Mouse (Mus musculus) CH12F3 (cell line): ENCODE results near the gene Ms4a4b.
"Not testable (repeated sequence)": the region's sequence is repeated elsewhere in the genome, so short reads cannot be mapped to it uniquely, and the experiment has no call there.

Experiments
- in situ Hi-C: fragments of 300-500 bp; cut with MboI; formaldehyde crosslinking; loops from 2 replicates; pipeline ENCODE4 v1.14.3; 2020; ENCODE audit warnings: low sequenced_read_pairs

Ms4a4b gene

GRCm38 (mm10) chr19:11443338-11443737 lies at the start of gene Ms4a4b:
Gene Ms4a4b (plus strand): TSS chr19:11443553.
- in situ Hi-C loops, result no loop called here

DNA sequence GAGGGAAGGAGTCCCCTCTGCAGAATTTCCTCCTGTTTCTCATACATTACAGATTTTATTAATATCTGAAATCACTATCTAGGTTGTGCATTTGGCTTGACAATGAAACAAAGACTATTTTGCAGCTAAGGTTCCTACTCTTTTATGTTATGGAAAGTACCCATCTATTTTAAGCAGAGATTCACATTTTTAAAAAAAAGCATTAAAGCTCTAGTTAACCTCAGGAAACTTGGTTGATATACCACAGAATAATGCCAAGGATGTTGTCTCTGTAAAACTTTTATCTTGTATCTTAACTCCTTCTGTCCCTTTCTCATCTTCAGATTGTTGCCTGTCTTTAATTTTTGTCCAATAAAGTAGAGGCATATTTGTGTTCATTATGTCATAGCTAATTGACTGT lies 47.6 kb upstream of the Ms4a4b start:
- in situ Hi-C loops, result no loop called here

DNA sequence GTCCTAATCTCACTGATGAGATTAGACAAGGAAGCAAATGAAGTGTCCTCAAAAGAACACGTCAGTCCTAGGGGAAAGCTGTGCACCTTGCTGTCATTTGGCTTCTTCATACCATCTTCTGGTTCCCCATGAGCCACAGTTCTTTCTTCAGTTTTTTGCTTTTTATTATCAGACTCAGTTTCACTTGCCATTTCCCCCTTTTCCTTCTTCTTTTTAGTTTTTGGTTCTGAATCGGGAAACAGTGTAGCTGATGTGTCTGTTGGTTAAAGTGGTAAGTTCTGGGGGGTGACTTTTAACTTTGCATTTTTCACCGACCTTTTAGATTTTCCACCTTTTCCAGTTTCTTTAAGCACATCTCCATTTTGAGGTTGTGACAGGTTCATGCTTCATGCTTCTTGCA lies 38.8 kb upstream of the Ms4a4b start, which contains the start of gene Ms4a4c:
TSS of gene Ms4a4c (plus strand) at position 244 of the 400 bp plus-strand sequence.
- in situ Hi-C loops, result no loop called here

DNA sequence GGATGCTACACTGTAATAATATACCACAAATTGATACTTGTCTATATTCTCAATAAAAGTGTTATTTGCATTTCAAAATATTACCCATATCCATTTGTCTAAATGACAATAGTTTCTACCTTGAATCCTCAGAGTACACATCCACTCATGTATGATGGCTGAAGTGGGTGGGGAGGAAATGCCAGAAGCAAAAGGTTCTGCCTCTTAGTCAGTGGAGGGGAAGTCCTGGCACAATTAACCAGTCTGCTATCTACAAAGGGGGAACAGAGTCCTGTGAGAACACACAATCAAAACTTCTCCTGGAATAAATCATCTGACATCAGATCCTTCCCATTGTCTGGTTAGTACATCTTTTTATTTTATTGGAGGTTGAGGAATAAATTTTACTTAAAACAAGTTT lies 35.9 kb upstream of the Ms4a4b start:
- in situ Hi-C loops, result no loop called here

- in situ Hi-C loops, result no loop called here
Measured at GRCm38 (mm10) chr19:11408591-11408990, 34.8 kb upstream of the Ms4a4b start.

- in situ Hi-C loops, result no loop called here
Measured at GRCm38 (mm10) chr19:11411640-11412039, 31.7 kb upstream of the Ms4a4b start.

DNA sequence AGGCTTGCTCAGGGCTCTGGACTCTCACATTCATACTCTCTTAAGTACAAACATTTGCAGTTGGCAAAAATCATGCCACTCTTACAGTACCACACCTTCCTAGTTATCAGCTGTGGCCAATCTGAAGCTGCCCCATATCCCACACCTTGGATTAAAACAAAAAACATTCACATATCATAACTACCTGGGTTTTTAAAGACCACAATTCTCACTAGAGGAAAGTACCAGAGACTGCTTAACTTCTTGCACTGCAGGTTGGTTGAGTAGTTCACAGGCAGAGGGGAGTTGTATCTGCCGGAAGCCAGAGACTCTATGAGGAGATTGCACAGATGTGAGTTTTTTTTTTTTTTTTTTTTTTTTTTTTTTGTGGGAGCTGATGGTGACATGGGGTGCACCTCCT lies 29.3 kb upstream of the Ms4a4b start:
- in situ Hi-C loops, result no loop called here

GRCm38 (mm10) chr19:11415581-11415980 lies 27.8 kb upstream of the Ms4a4b start:
- in situ Hi-C loops, result no loop called here

DNA sequence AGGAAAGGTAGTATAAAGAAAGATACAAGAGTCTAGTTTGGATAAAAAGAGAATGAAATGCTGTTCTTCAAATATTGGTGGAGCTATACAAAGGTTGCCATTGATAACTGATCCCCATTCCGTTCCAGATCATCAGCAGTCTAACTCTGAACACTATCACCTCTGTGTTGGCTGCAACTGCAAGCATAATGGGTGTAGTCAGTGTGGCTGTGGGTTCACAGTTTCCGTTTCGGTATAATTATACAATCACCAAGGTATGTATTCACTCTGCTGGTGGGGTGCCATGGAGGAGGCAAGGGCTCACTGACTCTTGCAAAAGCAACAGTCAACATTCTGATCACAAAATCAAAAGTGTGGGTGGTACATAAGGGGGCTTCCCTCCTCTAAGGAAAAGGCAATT lies 24.5 kb upstream of the Ms4a4b start:
- in situ Hi-C loops, result not testable (repeated sequence)

- in situ Hi-C loops, result not testable (repeated sequence)
Measured at GRCm38 (mm10) chr19:11431209-11431608, 12.1 kb upstream of the Ms4a4b start.

GRCm38 (mm10) chr19:11435058-11435834 lies 8.1 kb upstream of the Ms4a4b start:
- in situ Hi-C loops, result no loop called here

DNA sequence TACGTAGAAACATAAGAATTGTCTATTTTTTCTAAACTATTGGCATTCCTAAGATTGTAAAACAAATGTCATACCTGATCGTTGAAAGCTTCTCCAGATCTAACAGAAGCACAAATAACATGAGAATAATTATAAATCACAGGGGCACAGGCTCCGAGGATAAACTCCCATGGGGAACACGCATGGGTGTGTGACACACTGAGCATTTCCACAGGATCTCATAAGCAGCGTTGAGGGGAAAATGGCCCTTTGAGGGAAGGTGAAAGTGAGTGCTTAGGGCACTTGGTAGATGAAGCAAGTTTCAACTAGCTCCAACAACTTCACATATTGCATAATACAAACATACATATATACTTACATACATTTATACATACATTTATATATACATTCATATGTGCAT lies 611 bp downstream of the Ms4a4b start:
- in situ Hi-C loops, result no loop called here

DNA sequence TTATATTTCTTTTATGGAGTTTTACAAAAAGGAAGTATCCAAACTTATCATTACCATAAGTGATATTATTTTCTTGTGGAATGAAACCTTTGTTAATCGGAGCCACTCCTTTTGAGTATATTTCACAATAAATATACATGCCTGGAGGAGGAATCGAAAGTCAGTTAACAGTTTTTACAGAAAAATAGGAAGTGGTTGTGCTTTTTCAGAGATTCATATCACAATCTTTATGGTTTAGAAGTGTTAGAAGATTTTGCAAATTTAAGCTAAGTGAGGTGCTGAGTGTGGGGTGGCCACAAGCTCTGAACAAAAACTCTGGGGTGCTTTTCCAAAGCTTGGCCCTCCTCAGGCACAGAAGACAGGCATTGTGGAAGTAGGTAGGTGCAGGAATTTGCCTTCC lies 3.9 kb downstream of the Ms4a4b start:
- in situ Hi-C loops, result no loop called here

DNA sequence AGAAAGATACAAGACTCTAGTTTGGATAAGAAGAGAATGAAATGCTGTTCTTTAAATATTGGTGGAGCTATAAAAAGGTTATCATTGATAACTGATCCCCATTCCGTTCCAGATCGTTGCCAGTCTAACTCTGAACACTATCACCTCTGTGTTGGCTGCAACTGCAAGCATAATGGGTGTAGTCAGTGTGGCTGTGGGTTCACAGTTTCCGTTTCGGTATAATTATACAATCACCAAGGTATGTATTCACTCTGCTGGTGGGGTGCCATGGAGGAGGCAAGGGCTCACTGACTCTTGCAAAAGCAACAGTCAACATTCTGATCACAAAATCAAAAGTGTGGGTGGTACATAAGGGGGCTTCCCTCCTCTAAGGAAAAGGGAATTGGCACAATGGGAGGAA lies 15.7 kb downstream of the Ms4a4b start:
- in situ Hi-C loops, result not testable (repeated sequence)

- in situ Hi-C loops, result not testable (repeated sequence)
Measured at GRCm38 (mm10) chr19:11464795-11465194, 21.4 kb downstream of the Ms4a4b start.

GRCm38 (mm10) chr19:11466471-11466870 lies 23.1 kb downstream of the Ms4a4b start:
- in situ Hi-C loops, result no loop called here

DNA sequence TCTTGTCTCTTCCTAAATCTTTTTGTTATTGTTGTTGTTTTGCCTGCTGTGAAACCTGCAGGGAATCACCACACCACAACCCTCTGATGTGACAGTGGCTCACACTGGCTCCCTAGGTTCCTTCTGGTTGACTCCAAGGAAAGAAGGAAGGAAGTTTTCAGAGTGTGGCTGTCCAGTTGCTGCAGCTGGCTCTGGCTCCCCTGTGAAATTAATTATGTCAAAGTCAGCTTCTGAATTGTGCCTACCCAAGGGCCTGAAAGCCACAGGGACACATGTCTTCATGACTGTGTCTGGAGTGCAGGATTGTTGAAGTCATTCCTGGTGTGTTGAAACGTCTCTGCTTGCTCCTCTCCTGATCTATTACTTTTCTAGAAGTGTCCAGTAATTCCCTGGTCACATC lies 25.0 kb downstream of the Ms4a4b start:
- in situ Hi-C loops, result not testable (repeated sequence)

DNA sequence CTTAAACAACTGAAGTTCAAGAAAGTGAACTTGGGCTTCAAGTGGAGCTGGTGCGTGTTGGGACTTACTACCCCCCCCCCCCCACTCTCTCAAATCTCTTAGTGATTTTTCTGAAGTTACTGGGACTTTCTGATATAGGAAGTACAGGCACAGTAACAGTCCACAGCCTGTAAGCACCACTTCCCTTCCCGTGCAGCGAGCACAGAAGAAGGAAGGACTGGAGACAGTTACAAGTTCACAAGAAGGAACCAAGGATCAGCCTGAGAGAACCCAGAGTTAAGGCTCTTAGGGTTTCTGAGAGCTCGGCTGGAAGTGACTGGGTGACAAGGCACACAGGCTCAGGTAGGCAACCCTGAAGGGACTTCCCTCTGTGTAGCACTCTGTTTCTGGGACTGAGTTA lies 25.9 kb downstream of the Ms4a4b start, which contains the start of gene Ms4a6c:
TSS of gene Ms4a6c (plus strand) at position 152 of the 400 bp plus-strand sequence.
- in situ Hi-C loops, result not testable (repeated sequence)

DNA sequence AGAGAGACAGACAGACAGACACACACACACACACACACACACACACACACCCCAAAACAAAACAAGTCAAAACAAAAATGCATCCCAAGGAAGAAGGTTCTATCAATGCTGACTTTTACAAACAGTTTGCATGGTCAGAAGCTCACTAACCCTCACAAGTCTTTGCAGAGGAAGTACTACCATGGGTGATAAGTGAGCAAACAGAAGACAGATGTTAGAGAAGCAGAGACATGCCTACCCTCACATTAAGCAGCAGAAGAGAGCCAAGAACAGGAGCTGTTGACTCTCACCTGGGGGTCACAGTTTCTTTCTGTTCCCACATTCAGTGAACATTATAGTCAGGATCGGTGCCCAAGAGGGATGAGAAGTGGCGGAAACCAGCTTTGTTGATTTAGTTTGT lies 36.4 kb downstream of the Ms4a4b start:
- in situ Hi-C loops, result no loop called here

- in situ Hi-C loops, result no loop called here
Measured at GRCm38 (mm10) chr19:11482684-11483083, 39.3 kb downstream of the Ms4a4b start.

GRCm38 (mm10) chr19:11483941-11484340 lies 40.6 kb downstream of the Ms4a4b start:
- in situ Hi-C loops, result no loop called here

DNA sequence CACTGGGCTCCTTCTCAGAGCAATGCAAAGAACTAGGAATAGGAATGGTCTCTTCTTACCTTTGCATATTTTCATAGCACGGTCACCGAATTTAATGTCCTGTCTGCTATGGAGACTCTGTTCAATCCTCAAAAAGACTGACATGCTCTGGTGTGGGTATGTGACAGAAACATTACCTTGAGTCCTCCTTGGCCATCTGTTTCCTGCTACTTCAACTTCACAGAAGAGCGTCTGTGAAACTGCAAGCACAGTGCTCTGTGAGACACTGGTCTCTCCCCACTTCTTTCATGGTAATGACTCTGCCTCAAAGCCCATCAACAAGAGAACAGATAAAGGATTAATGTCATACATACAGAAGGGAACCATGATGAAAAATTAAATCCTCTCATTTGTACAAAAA lies 41.0 kb downstream of the Ms4a4b start:
- in situ Hi-C loops, result no loop called here

DNA sequence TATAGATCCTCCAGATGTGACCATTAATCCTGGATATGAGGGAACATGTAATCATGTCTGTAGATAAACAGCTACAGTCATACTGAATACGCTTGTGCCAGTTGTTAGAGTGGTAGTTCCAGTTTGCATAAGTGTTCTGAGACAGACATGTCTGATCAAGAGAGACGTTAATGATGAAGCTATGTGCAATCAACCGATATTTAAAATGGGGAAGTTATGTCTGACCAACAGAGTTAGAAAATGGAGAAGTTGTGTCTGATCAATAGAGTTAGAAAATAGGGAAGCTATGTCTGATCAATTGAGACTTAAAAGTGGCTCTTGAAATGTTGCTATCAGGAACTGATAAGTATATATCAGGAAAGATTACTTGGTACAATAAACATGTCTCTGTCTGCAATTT lies 41.9 kb downstream of the Ms4a4b start:
- in situ Hi-C loops, result no loop called here
